Mouse (Mus musculus): Measurements from ENCODE around the gene Usp8.

Gene Usp8

GRCm38 (mm10) chr2:126706759-126707437, at the start of gene Usp8:
Gene Usp8 (plus strand): TSS chr2:126707328.
- DNase-seq (ENCODE audit: low spot score in 2 of 2): peak; percentile 96 to 98

GRCm38 (mm10) chr2:126663481-126663880, 43.6 kb upstream of the Usp8 start:
- DNase-seq (ENCODE audit: low spot score in 2 of 2): peak in 1 of 2 experiments; percentile 47

DNA sequence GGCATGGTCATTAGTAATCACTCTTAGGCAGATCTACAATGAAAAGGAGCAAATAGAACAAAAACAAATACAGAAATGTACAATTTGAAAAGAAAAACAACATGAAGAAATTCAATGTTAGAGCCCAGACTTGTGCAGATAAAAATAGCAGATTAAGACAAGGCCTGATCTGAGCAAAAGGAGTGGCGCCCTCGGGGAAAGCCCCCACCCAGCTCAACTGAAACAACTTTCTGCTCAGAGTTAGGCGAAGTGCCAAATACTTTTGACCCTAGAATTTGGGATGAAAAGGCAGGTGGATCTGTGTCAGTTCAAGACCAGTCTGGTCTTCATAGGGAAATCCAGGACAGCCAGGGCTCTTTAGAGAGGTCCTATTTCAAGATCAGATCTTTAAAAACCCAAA, 41.1 kb upstream of the Usp8 start:
- no peak for DNase-seq (ENCODE audit: low spot score in 2 of 2)

DNA sequence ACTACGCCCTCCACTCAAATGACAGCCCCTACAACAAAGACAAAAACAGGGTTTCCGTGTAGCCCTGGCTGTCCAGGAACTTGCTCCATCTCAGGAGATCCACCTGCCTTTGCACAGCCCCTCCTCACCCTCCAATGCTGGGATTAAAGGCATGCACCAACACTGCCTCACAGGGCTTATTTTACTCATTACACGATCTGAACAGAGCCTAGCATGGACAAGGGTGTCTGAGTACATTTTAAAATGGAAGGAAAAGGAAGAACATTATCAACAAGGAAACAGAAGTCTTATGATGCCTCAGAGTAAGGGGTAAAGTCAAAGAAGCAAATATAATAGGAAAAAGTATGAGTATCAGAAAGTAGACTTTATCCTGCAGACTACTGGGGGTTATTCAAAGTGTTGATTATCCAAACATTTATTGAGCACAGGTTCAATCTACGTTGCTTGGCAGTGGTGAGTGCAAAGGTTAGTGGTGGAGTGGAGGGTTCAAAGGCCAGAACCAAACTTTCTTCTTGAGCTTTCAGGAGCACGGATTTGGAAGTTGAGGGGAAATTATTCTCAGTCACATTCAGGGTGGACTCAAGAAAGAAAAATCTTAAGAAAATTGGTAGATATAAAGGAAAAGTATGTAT, 38.4 kb upstream of the Usp8 start:
- DNase-seq (ENCODE audit: low spot score in 2 of 2): no peak

DNA sequence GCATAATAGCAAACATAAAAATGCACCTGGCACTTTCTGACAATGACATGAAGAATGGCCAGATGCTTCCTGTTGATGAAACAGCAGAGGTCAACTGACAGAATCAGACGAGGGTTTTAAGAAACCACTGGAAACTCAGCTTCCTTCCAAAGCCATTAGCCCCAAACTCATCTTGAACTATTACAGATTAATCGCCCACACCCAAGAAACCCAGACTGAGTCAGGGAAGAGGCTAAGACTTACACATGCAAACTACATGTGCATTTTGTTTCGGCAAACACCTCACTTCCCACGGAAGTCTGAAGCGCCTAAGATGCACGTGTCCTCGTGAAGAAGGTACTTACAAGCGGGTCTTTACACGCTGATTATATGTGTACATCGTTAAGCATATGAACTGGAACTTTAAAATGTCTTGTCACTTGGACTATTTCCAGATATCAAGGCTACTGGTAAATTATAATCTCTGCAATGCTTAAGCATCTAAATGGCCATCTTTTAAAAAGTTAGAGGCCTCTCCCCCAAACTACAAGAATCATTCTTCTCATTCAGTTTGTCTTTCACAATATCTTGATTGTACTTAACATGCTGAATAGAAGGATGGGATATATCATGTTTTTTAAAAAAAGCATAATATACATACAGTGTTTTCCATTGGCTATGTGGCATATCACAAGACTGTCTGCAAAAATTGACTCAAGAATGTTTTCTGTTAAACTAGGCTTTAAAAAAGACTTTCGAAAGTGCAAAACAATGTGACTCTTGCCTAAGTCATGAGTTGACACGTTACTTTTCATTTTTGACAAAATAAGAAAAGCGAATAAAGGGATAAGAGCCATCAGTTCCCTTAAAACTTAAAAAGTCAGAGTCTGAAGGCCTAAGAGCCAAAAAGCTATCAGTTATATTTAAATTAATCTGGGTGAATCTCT, 33.5 kb upstream of the Usp8 start:
- peak in 1 of 2 experiments; percentile 24 for DNase-seq (ENCODE audit: low spot score in 2 of 2)

DNA sequence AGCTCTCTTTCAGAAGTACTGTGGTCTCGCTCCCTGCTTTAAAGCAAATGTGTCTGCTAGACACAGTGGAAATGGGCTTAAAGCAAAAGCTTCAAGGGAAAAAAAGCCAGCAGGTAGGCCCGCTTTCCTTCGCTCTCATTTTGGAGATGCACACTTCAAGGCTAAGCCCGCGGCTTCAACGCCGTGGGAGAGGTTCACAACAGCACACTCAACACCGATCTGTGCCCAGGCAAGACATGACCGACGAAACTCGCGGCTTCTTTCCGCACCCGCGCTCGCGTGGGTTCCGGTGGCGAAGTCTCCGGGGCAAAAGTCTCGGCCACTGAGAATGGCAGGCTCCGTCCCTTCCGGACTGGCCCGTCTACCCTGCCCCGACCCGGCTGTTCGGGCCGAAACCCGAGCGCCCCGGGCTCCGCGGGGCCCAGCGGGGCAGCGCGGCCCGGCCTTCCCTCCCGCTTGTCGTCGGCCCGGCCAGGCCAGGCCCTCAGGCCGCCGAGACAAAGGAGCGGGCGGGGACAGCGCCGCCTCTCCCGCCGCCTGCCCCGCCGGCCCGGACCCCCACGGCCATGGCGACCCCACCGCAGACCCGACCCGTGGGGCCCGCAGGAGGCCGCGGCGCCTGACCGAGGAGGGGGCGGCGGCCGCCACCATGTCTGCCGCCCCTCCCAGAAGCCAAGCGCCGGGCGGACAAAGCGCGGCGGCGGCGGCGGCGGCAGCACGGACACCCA, 32.5 kb upstream of the Usp8 start:
- peak; percentile 66 to 79 for DNase-seq (ENCODE audit: low spot score in 2 of 2)

- DNase-seq (ENCODE audit: low spot score in 2 of 2): peak; percentile 89 to 95
Observed at GRCm38 (mm10) chr2:126675169-126676121, 31.7 kb upstream of the Usp8 start.

DNA sequence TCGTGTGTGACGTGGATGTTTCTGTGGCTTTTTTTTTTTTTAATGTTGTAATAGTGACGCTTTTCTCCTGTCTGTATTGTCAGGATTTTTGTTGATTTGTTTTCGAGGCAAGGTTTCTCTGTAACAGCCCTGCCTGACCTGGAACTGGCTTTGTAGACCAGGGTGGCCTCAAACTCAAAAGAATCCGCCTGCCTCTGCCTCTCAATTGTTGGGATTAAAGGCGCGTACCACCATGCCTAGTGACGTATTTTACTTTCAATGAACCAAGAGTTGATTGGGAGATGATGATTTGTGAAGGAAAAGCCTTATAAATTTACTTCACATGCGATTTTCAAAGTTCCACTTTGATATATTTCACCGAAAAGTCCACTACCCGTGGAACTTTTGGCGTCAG, 31.0 kb upstream of the Usp8 start, which contains the start of gene Gabpb1:
Gene Gabpb1 (minus strand): TSS at position 216 of the 394 bp plus-strand sequence.
- DNase-seq (ENCODE audit: low spot score in 2 of 2): peak in 1 of 2 experiments; percentile 43

DNA sequence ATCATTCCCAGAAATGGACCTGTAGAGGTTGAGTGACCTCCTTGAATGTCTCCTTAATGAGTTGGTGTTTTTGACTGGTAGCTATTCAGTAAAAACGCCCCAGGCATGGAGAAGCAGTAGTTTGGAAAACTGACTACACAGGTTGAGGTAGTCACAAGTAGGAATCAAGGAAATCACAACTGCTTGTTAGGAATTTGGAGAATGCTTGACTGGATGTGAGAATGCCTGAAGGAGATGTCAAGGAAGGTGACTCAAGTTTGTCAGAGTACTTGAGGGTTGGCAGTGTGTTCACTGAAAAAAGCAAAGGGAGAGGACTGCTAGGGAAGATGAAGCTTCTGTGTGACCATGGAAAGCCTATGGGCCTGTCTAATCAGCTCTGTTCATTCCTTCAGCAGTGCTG, 29.8 kb upstream of the Usp8 start:
- DNase-seq (ENCODE audit: low spot score in 2 of 2): no peak

DNA sequence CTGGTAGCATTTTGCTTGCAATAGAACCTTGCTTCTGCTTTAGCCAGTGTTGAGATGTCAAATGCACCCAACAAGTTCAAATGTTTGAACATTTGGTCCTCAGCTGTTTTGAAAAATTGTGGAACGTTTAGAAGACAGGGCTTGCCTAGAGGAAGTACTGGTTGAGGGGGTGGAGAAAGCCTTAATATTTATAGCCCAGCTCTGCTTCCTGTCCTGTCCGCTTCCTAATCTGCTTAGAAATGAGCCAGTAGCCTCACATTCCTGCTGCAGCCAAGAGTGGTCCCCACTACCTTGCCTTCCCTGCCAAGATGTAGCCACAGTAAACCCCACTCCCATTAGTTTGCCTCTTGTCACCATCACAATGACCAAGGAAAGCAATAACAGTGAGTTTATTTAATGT, 24.8 kb upstream of the Usp8 start:
- DNase-seq (ENCODE audit: low spot score in 2 of 2): no peak

DNA sequence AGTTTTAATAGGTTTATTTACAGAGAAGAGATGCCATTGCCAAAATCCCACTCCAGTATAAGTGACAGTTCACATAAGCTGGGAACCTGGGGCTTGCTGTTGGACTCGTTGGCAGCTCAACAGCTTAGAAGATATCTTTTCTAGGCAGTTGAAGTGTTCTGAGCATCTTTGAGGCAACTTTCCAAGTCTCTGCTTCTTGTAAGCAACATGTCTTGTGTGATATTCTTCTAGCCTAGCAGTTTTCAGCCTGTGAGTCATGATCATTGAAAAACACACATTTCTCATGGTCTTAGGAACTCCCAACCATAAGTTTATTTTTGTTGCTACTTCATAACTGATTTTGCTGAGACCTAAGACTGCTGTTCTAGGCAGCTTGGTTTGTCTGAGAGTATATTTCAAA, 24.2 kb upstream of the Usp8 start:
- no peak for DNase-seq (ENCODE audit: low spot score in 2 of 2)

- DNase-seq (ENCODE audit: low spot score in 2 of 2): no peak
Observed at GRCm38 (mm10) chr2:126691290-126691689, 15.8 kb upstream of the Usp8 start.

DNA sequence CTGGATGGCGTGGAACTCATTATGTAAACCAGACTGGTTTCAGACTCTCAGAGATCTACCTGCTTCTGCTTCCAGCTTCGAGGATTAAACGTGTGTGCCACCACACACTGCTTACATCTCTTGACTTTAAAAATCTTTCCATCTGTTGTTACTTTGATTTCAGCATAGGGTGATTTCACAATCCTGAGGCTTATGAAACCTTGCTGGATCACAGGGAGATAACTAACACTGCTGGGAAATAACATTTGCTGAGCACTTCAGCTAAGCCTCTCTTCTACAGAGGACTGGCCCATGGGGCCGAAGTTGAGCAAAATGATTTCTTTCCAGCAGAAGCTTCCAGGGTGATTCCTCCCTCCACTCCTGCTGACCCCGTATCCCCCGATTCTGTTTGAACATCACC, 11.8 kb upstream of the Usp8 start:
- DNase-seq (ENCODE audit: low spot score in 2 of 2): no peak

GRCm38 (mm10) chr2:126707438-126707779, 281 bp downstream of the Usp8 start:
- DNase-seq (ENCODE audit: low spot score in 2 of 2): no peak

DNA sequence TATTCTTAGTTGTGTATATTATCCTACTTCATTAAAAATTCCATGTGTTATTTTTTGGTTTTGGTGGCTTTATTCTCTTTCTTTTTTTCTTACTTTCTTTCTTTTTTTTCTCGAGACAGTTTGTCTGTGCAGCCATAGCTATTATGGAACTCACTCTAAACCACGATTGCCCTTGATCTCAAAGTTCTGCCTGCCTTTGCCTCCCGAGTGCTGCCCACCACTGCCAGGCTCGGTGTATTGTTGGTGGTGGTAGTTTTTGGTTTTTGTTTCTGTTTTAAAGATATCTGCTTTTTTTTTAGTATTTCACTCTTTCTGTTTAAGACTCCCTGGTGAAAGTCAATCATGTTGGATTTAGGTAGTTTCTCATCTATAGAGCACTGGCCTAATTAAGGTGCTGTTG, 1.2 kb downstream of the Usp8 start:
- no peak for DNase-seq (ENCODE audit: low spot score in 2 of 2)

- no peak for DNase-seq (ENCODE audit: low spot score in 2 of 2)
Observed at GRCm38 (mm10) chr2:126712526-126712925, 5.4 kb downstream of the Usp8 start.

DNA sequence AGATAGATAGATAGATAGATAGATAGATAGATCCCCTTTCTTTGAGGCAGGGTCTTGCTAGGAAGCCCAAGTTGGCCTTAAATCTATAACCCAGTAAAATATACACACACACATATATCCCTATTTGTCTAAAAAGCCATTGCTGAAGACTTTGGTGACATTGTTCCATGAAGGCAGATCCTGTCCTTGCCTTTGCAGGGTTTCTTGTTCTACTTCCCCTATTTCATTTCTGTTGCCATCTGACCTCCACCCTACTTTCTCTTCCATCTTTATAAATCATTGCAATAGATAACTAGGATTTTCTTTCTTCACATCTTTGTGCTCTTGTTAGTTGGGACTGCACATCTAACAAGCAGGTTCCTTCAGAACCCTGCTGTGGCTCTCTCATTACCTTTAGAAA, 5.8 kb downstream of the Usp8 start:
- DNase-seq (ENCODE audit: low spot score in 2 of 2): no peak

- DNase-seq (ENCODE audit: low spot score in 2 of 2): no peak
Observed at GRCm38 (mm10) chr2:126729207-126729606, 22.1 kb downstream of the Usp8 start.

DNA sequence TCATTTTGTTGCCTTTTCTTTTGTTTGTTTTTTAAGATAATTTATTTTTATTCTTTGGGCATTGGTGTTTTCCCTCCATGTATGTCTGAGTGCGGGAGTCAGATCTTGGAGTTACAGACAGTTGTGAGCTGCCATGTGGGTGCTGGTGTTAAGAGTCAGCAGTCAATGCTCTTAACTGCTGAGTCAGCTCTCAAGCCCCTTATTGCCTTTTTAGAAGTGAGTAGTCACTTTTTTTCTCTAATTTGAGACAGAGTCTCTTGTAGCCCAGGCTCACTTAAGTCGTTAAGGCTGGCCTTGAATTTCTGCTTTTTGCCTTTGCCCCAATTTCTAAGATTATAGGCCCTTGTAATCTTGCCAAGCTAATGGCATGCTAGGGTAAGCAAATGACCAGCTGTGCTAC, 23.4 kb downstream of the Usp8 start:
- no peak for DNase-seq (ENCODE audit: low spot score in 2 of 2)

GRCm38 (mm10) chr2:126735339-126736073, 28.4 kb downstream of the Usp8 start:
- DNase-seq (ENCODE audit: low spot score in 2 of 2): no peak

Data from spleen, postnatal 10 days (tissue).